Mouse (Mus musculus) embryonic facial prominence, embryonic 12.5 days (tissue): ENCODE data around the gene Atg2a. TPM values are rescaled to one million over a fixed set of nuclear protein-coding genes. Genes with fewer than 3 reads are reported as not detected.

Source experiments
- ATAC-seq: fragments of 200-750 bp; cut with Nextera tagmentation; 2 replicates; pipeline ENCODE4 v1.8.0; 2017; ENCODE audit not compliant: insufficient number of reproducible peaks, insufficient read depth, low FRiP score, low TSS enrichment
- H3K27ac ChIP-seq: fragments of 300-500 bp; sonication (generic); 2 replicates; pipeline ENCODE4 v1.5.1; 2016; ENCODE audit warnings: mild to moderate bottlenecking
- H3K27me3 ChIP-seq: fragments of 300-500 bp; sonication (generic); 2 replicates; pipeline ENCODE4 v1.6.1; 2016; ENCODE audit warnings: mild to moderate bottlenecking, moderate library complexity
- H3K36me3 ChIP-seq: fragments of 300-500 bp; sonication (generic); 2 replicates; pipeline ENCODE4 v1.6.1; 2016; ENCODE audit warnings: mild to moderate bottlenecking
- H3K4me1 ChIP-seq: fragments of 300-500 bp; sonication (generic); 2 replicates; pipeline ENCODE4 v1.6.1; 2016
- H3K4me2 ChIP-seq: fragments of 300-500 bp; sonication (generic); replicated peaks from 2 replicates; pipeline ENCODE4 v1.6.1; 2016; ENCODE audit warnings: mild to moderate bottlenecking, moderate library complexity
- H3K4me3 ChIP-seq: fragments of 300-500 bp; sonication (generic); 2 replicates; pipeline ENCODE4 v1.5.1; 2016; ENCODE audit warnings: mild to moderate bottlenecking
- H3K9ac ChIP-seq: fragments of 300-500 bp; sonication (generic); 2 replicates; pipeline ENCODE4 v1.6.1; 2016; ENCODE audit warnings: mild to moderate bottlenecking, moderate library complexity
- H3K9me3 ChIP-seq: fragments of 300-500 bp; sonication (generic); 2 replicates; pipeline ENCODE4 v1.6.1; 2016; ENCODE audit warnings: mild to moderate bottlenecking, moderate library complexity
- WGBS: fragments of 180-500 bp; shearing (Covaris S2); methylation state at CpG from one replicate; pipeline ENCODE4 v1.1.7; 2016; 5-methylcytosine and 5-hydroxymethylcytosine counted together
- polyA plus RNA-seq: library from polyadenylated mRNA; unstranded; fragments of >200 nt; fragmentation: Nextera tagmentation; extraction: Ambion mirVana; gene quantifications from 2 replicates; pipeline ENCODE4 v1.2.1, GENCODE M21; 2016

Gene Atg2a
- polyA plus RNA-seq, 1 experiment from 2014 or later: 12.0 TPM

DNA sequence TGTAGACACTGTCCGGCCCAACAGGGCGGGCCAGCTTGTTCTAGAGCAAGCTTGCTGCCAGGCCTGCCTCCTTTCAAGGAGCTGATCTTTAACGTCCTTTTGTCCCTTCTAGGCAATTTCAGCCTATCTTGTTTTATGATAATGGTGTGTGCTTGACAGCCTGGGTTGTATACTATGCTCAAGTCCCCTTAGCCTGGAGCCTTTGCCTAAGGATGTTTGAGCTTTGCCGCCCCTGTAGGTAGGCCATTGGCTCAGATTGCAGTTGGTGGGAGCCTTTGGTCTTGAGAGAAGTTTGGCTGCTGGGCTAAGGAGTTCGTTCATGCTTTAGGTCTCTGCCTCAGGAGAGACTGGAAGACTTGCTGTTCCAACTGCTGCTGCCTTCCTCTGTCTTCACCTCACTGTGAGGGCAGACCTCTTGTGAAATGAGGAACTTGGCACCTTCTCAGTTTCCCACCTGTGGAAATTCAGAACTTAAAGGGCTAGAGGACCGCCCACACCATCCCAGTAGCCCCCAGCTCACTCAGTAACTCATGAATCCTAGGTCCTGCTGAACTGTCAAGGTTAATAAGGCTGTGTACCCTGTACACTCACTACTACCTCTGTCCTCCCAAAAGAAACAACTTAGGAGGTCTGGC is 37.1 kb downstream of the Atg2a start:
- peaks cover 34% of the 10 kb centered on the region for H3K36me3 ChIP-seq

DNA sequence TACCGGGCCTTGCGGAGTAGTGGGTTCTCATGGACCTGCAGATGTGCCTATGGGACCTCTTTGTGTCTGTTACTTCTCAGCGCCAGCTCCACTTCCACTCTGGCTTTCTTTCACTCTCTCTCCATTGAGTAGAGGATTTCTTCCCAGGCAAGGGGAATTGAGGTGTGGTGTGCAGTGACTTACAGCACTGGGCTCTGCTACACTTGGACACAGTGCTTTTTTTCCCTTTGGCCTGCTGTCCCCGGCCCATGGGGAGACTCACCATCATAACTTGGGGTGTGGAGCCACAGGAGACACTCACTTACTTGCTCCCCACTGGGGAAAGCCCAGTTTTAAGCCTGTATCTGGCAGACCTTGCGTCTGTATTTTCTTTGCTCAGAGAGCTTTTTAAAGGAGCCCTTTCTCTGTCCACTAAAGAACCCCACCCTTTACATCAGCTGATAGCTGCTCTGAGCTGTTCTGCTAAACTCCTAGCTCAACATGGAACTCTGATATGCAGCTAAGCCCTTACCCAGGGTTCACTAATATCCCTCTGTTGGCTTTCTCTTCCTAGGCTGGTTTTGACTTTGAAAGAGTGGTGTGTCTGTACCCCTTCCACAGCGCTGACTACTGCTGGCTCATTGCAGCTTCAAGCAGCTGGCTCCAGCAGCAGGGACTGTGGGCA is 38.1 kb downstream of the Atg2a start:
- Histone ChIP-seq H3K27ac (no peak overlapping the region), H3K27me3 (no peaks in the 10 kb centered on the region), H3K4me1 (peaks cover 26% of the 10 kb centered on the region), H3K4me3 (peak overlapping the region; percentile 86; the same call in 1 of the 2 replicates), H3K9ac (peak overlapping the region; percentile 86; the same call in 1 of the 2 replicates), H3K9me3 (no peaks in the 10 kb centered on the region), H3K36me3 (peaks cover 44% of the 10 kb centered on the region), H3K4me2 (peak overlapping the region; percentile 93)
- no peak for ATAC-seq
- WGBS: 92% methylated on average over 6 of the region's 6 CpGs

More for the DNA sequence above, 37.1 kb downstream of the Atg2a start:
- Histone ChIP-seq H3K9ac (peak overlapping the region; percentile 86), H3K4me3 (peak overlapping the region; percentile 86), H3K9me3 (no peaks in the 10 kb centered on the region), H3K4me1 (peaks cover 26% of the 10 kb centered on the region), H3K27ac (peak overlapping the region; percentile 20; the same call in 1 of the 2 replicates), H3K4me2 (peak overlapping the region; percentile 93), H3K27me3 (no peaks in the 10 kb centered on the region)
- WGBS: 37% methylated on average over 6 of the region's 6 CpGs
- no peak for ATAC-seq

DNA sequence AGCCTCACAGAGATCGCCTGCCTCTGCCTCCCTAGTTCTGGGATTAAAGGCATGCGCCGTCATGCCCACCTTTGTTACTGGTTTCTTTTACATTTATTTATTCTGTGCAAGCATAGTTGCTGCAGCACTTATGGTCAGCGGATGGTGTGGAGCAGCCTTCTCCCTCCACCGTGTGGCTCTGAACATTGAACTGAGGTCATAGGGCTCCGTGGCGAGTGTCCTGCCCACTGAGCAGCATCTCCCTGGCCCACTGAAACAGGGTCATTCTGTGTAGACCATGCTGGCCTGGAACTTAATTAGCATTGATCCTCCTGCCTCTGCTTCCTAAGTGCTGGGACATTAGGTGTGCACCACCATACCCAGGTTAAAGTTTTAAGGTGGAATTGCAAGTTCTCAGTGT is 39.1 kb downstream of the Atg2a start:
- Histone ChIP-seq H3K4me1 (peaks cover 26% of the 10 kb centered on the region), H3K36me3 (peaks cover 53% of the 10 kb centered on the region), H3K4me2 (no peak overlapping the region), H3K9me3 (no peaks in the 10 kb centered on the region), H3K9ac (no peak overlapping the region), H3K4me3 (no peak overlapping the region), H3K27ac (no peak overlapping the region), H3K27me3 (no peaks in the 10 kb centered on the region)
- 90% methylated on average over 7 of the region's 7 CpGs for WGBS
- ATAC-seq: no peak

DNA sequence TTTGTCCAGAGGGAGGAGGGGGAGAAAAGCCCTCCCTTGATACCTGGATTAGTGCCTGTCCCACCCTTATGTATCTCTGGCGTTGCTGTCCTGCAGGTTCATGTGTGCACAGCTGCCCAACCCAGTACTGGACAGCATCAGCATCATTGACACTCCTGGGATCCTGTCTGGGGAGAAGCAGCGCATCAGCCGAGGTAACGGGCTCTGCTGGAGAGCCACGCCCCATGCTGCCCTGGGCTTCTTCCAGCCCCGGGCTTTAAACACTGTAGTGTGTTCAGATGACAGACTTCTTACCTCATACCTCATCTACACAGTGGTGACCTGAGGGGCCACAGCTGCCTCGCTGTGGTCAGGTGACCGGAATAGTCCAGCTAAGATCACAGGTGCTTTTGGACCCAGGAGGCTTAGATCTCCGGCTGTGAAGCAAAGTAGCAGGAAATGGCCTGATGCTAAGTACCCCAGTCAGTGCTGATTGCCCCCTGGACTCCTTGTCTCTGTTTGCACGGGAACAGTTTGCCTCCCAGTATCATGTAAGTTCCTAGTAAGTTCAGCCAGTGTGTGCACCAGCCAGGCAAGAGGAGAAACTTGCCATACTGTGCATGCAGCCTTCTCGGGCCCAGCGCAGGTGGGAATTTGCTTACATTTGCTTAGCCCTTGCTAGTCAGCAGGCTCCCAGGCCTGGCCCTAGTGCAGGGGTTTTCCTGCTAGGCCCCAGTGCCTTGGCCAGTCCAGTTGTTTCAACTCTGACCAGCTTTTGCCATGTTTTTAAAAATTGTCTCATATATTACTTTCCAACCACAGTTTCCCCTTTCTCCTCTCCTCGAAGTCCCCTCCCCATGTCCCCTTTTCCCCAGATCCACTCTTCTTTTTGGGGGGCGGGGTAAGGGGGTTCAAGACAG is 39.9 kb downstream of the Atg2a start:
- no peak for ATAC-seq
- Histone ChIP-seq H3K36me3 (peaks cover 60% of the 10 kb centered on the region), H3K4me2 (no peak overlapping the region), H3K27me3 (no peaks in the 10 kb centered on the region), H3K9ac (no peak overlapping the region), H3K4me1 (peaks cover 23% of the 10 kb centered on the region), H3K9me3 (no peaks in the 10 kb centered on the region), H3K27ac (no peak overlapping the region), H3K4me3 (no peak overlapping the region)
- WGBS: 83% methylated on average over 14 of the region's 14 CpGs

DNA sequence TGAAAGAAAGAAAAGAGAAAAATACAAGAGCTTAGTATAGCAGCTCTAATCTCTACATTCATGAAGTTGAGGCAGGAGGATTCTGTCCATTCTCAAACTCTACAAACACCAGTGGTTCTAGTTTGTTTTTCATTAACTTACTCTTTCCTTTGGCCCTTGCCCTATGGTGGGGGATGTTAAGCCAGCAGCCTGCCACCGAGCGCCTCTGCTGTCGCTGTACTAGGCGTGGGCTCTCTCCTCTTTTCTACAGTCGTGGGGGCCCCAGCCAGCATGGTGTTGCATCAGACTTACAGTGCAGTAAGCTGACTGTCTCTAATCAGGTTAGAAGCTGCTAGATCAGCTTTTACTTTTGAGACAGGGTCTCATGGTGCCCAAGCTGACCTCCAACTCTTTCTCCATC is 41.5 kb downstream of the Atg2a start:
- no peaks in the 10 kb centered on the region for H3K9me3 ChIP-seq
- no peak overlapping the region for H3K9ac ChIP-seq
- H3K36me3 ChIP-seq: peaks cover 68% of the 10 kb centered on the region
- H3K27ac ChIP-seq: no peak overlapping the region
- H3K4me2 ChIP-seq: no peak overlapping the region
- ATAC-seq: no peak
- H3K4me3 ChIP-seq: no peak overlapping the region
- H3K27me3 ChIP-seq: no peaks in the 10 kb centered on the region
- WGBS: 88% methylated on average over 5 of the region's 5 CpGs
- peaks cover 22% of the 10 kb centered on the region for H3K4me1 ChIP-seq

DNA sequence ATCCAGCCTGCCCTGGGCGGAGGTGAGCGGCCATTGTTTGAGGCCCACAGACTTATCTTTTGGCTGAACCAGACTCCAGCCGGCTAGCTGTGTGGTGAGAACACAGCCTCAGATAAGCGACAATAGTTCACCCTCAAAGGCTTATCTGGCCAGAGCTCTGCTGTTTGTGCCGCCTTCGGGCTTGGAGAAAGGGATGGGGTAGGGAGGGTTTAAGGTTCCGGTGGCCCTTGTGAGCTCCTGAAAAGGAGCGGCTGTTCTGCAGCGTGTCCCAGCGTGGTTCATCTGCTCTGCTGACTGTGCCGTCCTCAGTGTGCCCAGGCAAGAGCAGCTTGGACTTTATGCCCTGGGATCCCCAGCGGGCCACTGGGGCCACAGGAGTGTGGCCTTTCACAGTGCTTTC is 43.0 kb downstream of the Atg2a start:
- Histone ChIP-seq H3K9ac (no peak overlapping the region), H3K36me3 (peaks cover 73% of the 10 kb centered on the region), H3K4me2 (no peak overlapping the region), H3K27me3 (no peaks in the 10 kb centered on the region), H3K4me1 (peaks cover 13% of the 10 kb centered on the region), H3K4me3 (no peak overlapping the region), H3K9me3 (no peaks in the 10 kb centered on the region), H3K27ac (no peak overlapping the region)
- no peak for ATAC-seq
- 90% methylated on average over 12 of the region's 12 CpGs for WGBS

DNA sequence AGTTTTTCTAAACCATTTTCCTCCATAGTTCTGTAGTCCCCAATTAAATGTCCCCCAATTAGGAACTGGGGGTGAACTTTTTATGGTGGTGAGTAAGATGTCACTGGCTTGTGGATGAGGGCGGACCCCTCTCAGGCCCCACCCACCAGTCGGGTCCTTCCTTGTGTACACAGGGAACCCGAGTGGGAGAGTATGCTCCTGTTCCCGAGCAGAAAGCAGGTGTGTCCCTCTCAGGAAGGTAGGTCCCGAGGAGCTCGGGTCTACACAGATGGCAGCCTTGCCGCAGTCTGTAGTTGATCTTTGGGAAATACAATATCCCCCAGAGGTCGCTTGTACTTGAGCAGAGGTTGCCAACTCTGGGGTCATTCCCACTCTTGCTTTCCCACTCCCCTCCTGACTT is 43.8 kb downstream of the Atg2a start:
- Histone ChIP-seq H3K36me3 (peaks cover 78% of the 10 kb centered on the region), H3K27ac (no peak overlapping the region)

GRCm38 (mm10) chr19:6285632-6286433 is 44.4 kb downstream of the Atg2a start:
- WGBS: 76% methylated on average over 7 of the region's 7 CpGs
- H3K27ac ChIP-seq: no peak overlapping the region
- peaks cover 76% of the 10 kb centered on the region for H3K36me3 ChIP-seq

More for the DNA sequence above, 43.8 kb downstream of the Atg2a start:
- H3K9me3 ChIP-seq: no peaks in the 10 kb centered on the region
- WGBS: 68% methylated on average over 8 of the region's 8 CpGs
- H3K9ac ChIP-seq: no peak overlapping the region
- no peak overlapping the region for H3K4me2 ChIP-seq
- peaks cover 9% of the 10 kb centered on the region; the same call in 1 of the 2 replicates for H3K4me1 ChIP-seq
- no peak for ATAC-seq
- no peaks in the 10 kb centered on the region for H3K27me3 ChIP-seq
- H3K4me3 ChIP-seq: no peak overlapping the region

GRCm38 (mm10) chr19:6286434-6287401 is 45.2 kb downstream of the Atg2a start:
- no peak overlapping the region for H3K4me3 ChIP-seq
- peaks cover 67% of the 10 kb centered on the region for H3K36me3 ChIP-seq
- H3K4me2 ChIP-seq: no peak overlapping the region
- WGBS: 87% methylated on average over 19 of the region's 19 CpGs
- no peak for ATAC-seq
- H3K9me3 ChIP-seq: no peaks in the 10 kb centered on the region
- H3K9ac ChIP-seq: peak overlapping the region; percentile 25
- H3K27ac ChIP-seq: 0 out of 2 replicates have a peak overlapping the region, but pooled peaks have one; percentile 6
- H3K27me3 ChIP-seq: no peaks in the 10 kb centered on the region
- peaks cover 9% of the 10 kb centered on the region; the same call in 1 of the 2 replicates for H3K4me1 ChIP-seq

More at GRCm38 (mm10) chr19:6285632-6286433, 44.4 kb downstream of the Atg2a start:
- H3K9ac ChIP-seq: no peak overlapping the region
- H3K27me3 ChIP-seq: no peaks in the 10 kb centered on the region
- no peak overlapping the region for H3K4me3 ChIP-seq
- no peak for ATAC-seq
- no peaks in the 10 kb centered on the region for H3K9me3 ChIP-seq
- H3K4me2 ChIP-seq: no peak overlapping the region
- peaks cover 9% of the 10 kb centered on the region; the same call in 1 of the 2 replicates for H3K4me1 ChIP-seq

DNA sequence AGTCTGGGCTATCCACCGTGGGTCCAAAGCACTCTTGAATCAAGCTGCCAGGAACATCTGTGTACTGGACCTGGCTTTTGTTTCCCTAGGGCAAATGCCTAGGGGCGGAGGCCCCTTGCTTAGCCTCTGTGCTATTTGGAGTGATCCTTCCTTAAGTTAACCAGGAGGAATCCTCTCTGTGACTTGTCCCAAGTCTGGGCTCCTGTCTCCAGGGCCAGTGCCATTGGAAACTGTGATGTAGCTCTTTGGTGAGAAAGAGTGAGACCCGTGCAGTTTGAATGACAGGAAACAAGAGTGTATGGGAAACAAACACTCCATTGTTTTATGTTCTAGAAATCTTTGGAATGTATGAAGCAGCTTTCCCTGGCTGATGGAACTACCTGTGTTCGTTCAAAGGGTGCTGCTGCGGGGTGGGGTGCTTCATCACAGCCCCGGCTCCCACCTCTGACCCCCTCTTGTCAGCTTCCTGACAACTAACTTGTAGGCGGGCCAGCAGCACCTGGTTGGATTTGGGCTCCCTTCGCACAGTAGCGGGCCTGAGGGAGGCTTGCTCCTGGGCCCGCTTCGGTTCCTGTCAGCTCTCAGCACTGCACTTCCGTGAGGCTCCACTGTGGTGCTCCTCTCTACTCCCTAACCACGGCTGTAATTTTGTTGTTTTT is 46.9 kb downstream of the Atg2a start:
- no peak overlapping the region for H3K4me2 ChIP-seq
- WGBS: 59% methylated on average over 13 of the region's 13 CpGs
- no peak overlapping the region for H3K9ac ChIP-seq
- no peak for ATAC-seq
- peak overlapping the region; percentile 68; the same call in 1 of the 2 replicates for H3K27ac ChIP-seq
- peaks cover 9% of the 10 kb centered on the region; the same call in 1 of the 2 replicates for H3K4me1 ChIP-seq
- no peaks in the 10 kb centered on the region for H3K27me3 ChIP-seq
- H3K4me3 ChIP-seq: no peak overlapping the region
- H3K9me3 ChIP-seq: no peaks in the 10 kb centered on the region
- peaks cover 52% of the 10 kb centered on the region for H3K36me3 ChIP-seq
